Mouse (Mus musculus) testis, adult 2 months (tissue): ENCODE measurements at regions not wholly inside any gene's neighbourhood (a gene's known extent, or its start where the extent isn't known, plus 50 kb on each side); places are given as distances from the start of the nearest gene placed in this dataset.

Experiments used
- CTCF ChIP-seq: fragments of 200-500 bp; IDR thresholded peaks from 2 replicates; pipeline ENCODE4 v1.5.1; 2012; ENCODE audit warnings: low read depth, mild to moderate bottlenecking, inconsistent platforms, low read length, moderate library complexity; ENCODE audit not compliant: control insufficient read depth, insufficient read depth, insufficient replicate concordance
- POLR2A ChIP-seq: fragments of 200-500 bp; IDR thresholded peaks from 2 replicates; pipeline ENCODE4 v1.6.1; 2012; ENCODE audit warnings: low read depth, mild to moderate bottlenecking, inconsistent platforms, low read length, moderate library complexity; ENCODE audit not compliant: control insufficient read depth

- TF ChIP-seq CTCF = no peak
- no peak for TF ChIP-seq POLR2A
Observed at GRCm38 (mm10) chr11:17546286-17546685, 288.9 kb downstream of the C1d start.
